8 mouse cellular contexts compared by ENCODE assay signal in the genomic region with DNA sequence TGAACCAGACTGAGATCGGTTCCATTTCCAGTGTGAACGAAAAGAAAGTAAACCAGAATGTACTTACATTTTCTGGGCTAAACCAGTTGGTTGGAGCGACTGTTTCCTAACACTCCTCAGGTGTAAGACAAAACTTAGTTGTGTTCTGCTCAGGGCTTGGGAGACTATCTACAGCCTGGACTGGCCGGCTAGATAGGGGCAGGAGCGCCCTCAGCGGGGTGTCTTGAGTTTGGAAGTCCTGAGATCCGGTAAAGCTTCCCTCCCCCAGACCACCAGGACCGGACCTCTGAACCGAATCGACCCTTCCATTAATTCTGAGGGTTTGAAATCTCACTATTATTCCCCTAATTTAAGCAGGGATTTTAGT. TPM values are rescaled to one million over a fixed set of nuclear protein-coding genes. Genes with fewer than 3 reads are reported as not detected.
DNase-seq lines count a peak whose midpoint lies in the region; ATAC-seq and TF ChIP-seq lines count a peak whose summit lies in the region.

No protein-coding gene starts in this region.

- DNase-seq in left cerebral cortex, adult 2 months (ENCODE audit: extremely low spot score in 1 of 2, low spot score in 2 of 2) = no peak
- DNase-seq in left cerebral cortex, postnatal 36 days (ENCODE audit: low spot score in 2 of 2) = no peak
- DNase-seq in forebrain, embryonic 10.5 days (ENCODE audit: extremely low spot score, low spot score) = peak; percentile 47
- DNase-seq in intestine, embryonic 14.5 days (ENCODE audit: low spot score) = peak; percentile 71
- no peak for DNase-seq in thymus, postnatal 0 days (ENCODE audit: low spot score)
- no peak for DNase-seq in right cerebral cortex, postnatal 14 days

- TF ChIP-seq CTCF in left cerebral cortex, adult 2 months (IDR thresholded peaks at IDR 0.05) = no peak

- intact Hi-C loops in left cerebral cortex, adult 2 months (cut with DNase I) = no loop called here
- intact Hi-C loops in left cerebral cortex, postnatal 36 days (cut with DNase I) = loop anchor here (10.0 kb wide), 1 partner anchor 210 kb away; no protein-coding TSS in a partner anchor

- peaks cover 4% of the 10 kb centered on the region; the same call in 1 of the 2 replicates for H3K27me3 ChIP-seq in forebrain, embryonic 10.5 days (ENCODE audit: poor library complexity, severe bottlenecking)
- H3K27me3 ChIP-seq in intestine, embryonic 14.5 days (replicated peaks; ENCODE audit: control insufficient read depth, insufficient read depth, low read length) = no peaks in the 10 kb centered on the region
- peaks cover 18% of the 10 kb centered on the region for H3K27me3 ChIP-seq in liver, embryonic 16.5 days (ENCODE audit: control insufficient read depth, insufficient read depth, low read depth, low read length)
- no peaks in the 10 kb centered on the region for H3K27me3 ChIP-seq in neural tube, embryonic 12.5 days (replicated peaks)

- 0% methylated on average over 10 of the region's 10 CpGs for WGBS in forebrain, embryonic 10.5 days
- WGBS in intestine, embryonic 14.5 days = 1% methylated on average over 10 of the region's 10 CpGs
- 2% methylated on average over 10 of the region's 10 CpGs for WGBS in liver, embryonic 16.5 days (ENCODE audit: insufficient replicate concordance)
- WGBS in neural tube, embryonic 12.5 days = 1% methylated on average over 10 of the region's 10 CpGs

- 0 out of 2 replicates have a peak, but pooled peaks cover 3% of the 10 kb centered on the region for H3K36me3 ChIP-seq in forebrain, embryonic 10.5 days (replicated peaks)
- H3K36me3 ChIP-seq in intestine, embryonic 14.5 days (ENCODE audit: control insufficient read depth, insufficient read depth, low read length) = no peaks in the 10 kb centered on the region
- H3K36me3 ChIP-seq in liver, embryonic 16.5 days (ENCODE audit: control insufficient read depth, insufficient read depth) = peaks cover 4% of the 10 kb centered on the region
- H3K36me3 ChIP-seq in neural tube, embryonic 12.5 days = no peaks in the 10 kb centered on the region

- H3K9ac ChIP-seq in intestine, embryonic 14.5 days (ENCODE audit: low read length) = peak overlapping the region; percentile 73
- peak overlapping the region; percentile 50 for H3K9ac ChIP-seq in liver, embryonic 16.5 days (ENCODE audit: low read depth, low read length)
- peak overlapping the region; percentile 88 for H3K9ac ChIP-seq in neural tube, embryonic 12.5 days

- H3K4me2 ChIP-seq in intestine, embryonic 14.5 days (ENCODE audit: low read length) = peak overlapping the region; percentile 82
- peak overlapping the region; percentile 65 for H3K4me2 ChIP-seq in liver, embryonic 16.5 days (ENCODE audit: low read depth, low read length)
- peak overlapping the region; percentile 93 for H3K4me2 ChIP-seq in neural tube, embryonic 12.5 days (replicated peaks)

- peak overlapping the region; percentile 71 for H3K4me3 ChIP-seq in left cerebral cortex, adult 2 months
- peak overlapping the region; percentile 87 for H3K4me3 ChIP-seq in forebrain, embryonic 10.5 days
- peak overlapping the region; percentile 71 for H3K4me3 ChIP-seq in intestine, embryonic 14.5 days (ENCODE audit: low read depth, low read length)
- H3K4me3 ChIP-seq in liver, embryonic 16.5 days (ENCODE audit: low read depth, low read length) = peak overlapping the region; percentile 66
- H3K4me3 ChIP-seq in neural tube, embryonic 12.5 days = peak overlapping the region; percentile 81

- peaks cover 42% of the 10 kb centered on the region for H3K4me1 ChIP-seq in forebrain, embryonic 10.5 days
- peaks cover 9% of the 10 kb centered on the region for H3K4me1 ChIP-seq in intestine, embryonic 14.5 days (replicated peaks; ENCODE audit: control insufficient read depth, insufficient read depth, low read length)
- no peaks in the 10 kb centered on the region; the same call in none of the 2 replicates for H3K4me1 ChIP-seq in liver, embryonic 16.5 days (ENCODE audit: control insufficient read depth, low read depth, low read length)
- peaks cover 19% of the 10 kb centered on the region for H3K4me1 ChIP-seq in neural tube, embryonic 12.5 days

- peak overlapping the region; percentile 76 for H3K27ac ChIP-seq in left cerebral cortex, adult 2 months
- peak overlapping the region; percentile 95 for H3K27ac ChIP-seq in forebrain, embryonic 10.5 days
- H3K27ac ChIP-seq in intestine, embryonic 14.5 days (ENCODE audit: low read depth) = peak overlapping the region; percentile 64; the same call in 1 of the 2 replicates
- H3K27ac ChIP-seq in liver, embryonic 16.5 days (ENCODE audit: low read length) = peak overlapping the region; percentile 82
- no peak overlapping the region for H3K27ac ChIP-seq in neural tube, embryonic 12.5 days

- H3K9me3 ChIP-seq in forebrain, embryonic 10.5 days = peaks cover 6% of the 10 kb centered on the region; the same call in 1 of the 2 replicates
- H3K9me3 ChIP-seq in intestine, embryonic 14.5 days (ENCODE audit: control insufficient read depth, low read length) = peaks cover 4% of the 10 kb centered on the region; the same call in 1 of the 2 replicates
- no peaks in the 10 kb centered on the region for H3K9me3 ChIP-seq in liver, embryonic 16.5 days (replicated peaks; ENCODE audit: control insufficient read depth, low read length)
- no peaks in the 10 kb centered on the region; the same call in 1 of the 2 replicates for H3K9me3 ChIP-seq in neural tube, embryonic 12.5 days

- ATAC-seq in intestine, embryonic 14.5 days (replicated peaks; ENCODE audit: low FRiP score, low TSS enrichment, low read depth) = peak; percentile 77
- ATAC-seq in liver, embryonic 16.5 days (ENCODE audit: low read depth) = peak; percentile 65
- ATAC-seq in neural tube, embryonic 12.5 days (ENCODE audit: low FRiP score, low read depth) = peak; percentile 9; the same call in 1 of the 2 replicates

RNA-seq across cellular contexts. Expression of a gene that starts 0.7 kb away (rescaled TPM):
- 10 to 100 TPM in 1 of 2 experiments, 1 to 10 TPM in 1; 8.9 to 12.5 TPM for total RNA-seq in left cerebral cortex, adult 2 months (2021)
- 1 to 10 TPM; 8.0 to 10.0 TPM for total RNA-seq in left cerebral cortex, postnatal 36 days (2021)
- polyA plus RNA-seq in forebrain, embryonic 10.5 days (2016; fragmentation: Nextera tagmentation; extraction: Ambion mirVana) = 47.8 and 50.5 TPM in 2 replicates
- polyA plus RNA-seq in intestine, embryonic 14.5 days (2014; fragmentation: Nextera tagmentation; extraction: Ambion mirVana) = 20.4 and 25.9 TPM in 2 replicates
- 5.5 and 6.2 TPM in 2 replicates for polyA plus RNA-seq in liver, embryonic 16.5 days (2015; fragmentation: Nextera tagmentation; extraction: Ambion mirVana)
- polyA plus RNA-seq in neural tube, embryonic 12.5 days (2016; fragmentation: Nextera tagmentation; extraction: Ambion mirVana) = 63.0 and 63.3 TPM in 2 replicates
- polyA plus RNA-seq in thymus, postnatal 0 days (2015; fragmentation: Nextera tagmentation; extraction: Ambion mirVana) = 6.8 and 8.1 TPM in 2 replicates

Comparison
In these comparisons a context has a peak if more than half of its experiments do, and no peak if none do; other contexts are left out.
1. DNase-seq: peak in forebrain, embryonic 10.5 days (single experiment) and intestine, embryonic 14.5 days (single experiment); none in left cerebral cortex, adult 2 months (0 of 2), left cerebral cortex, postnatal 36 days (0 of 2), thymus, postnatal 0 days (single experiment) and right cerebral cortex, postnatal 14 days (single experiment).
2. ATAC-seq: peak in every context shown above with its lines; median percentile 77 in intestine, embryonic 14.5 days; 65 in liver, embryonic 16.5 days; 9 in neural tube, embryonic 12.5 days.
3. Peak in every context shown above with its lines, with median percentiles within 50 percentile points of each other: H3K4me3 ChIP-seq, H3K4me2 ChIP-seq and H3K9ac ChIP-seq.